Mouse (Mus musculus): ENCODE measurements around the gene Gm21987. TPM values are rescaled to one million over a fixed set of nuclear protein-coding genes. Genes with fewer than 3 reads are reported as not detected.

Gene Gm21987
- polyA plus RNA-seq, 1 experiment from 2014 or later = not detected

GRCm38 (mm10) chr16:38352851-38353250 lies 6.0 kb downstream of the Gm21987 start:
- H3K27me3 ChIP-seq (replicated peaks; ENCODE audit: low read depth, poor library complexity, severe bottlenecking) = no peaks in the 10 kb centered on the region
- no peaks in the 10 kb centered on the region for H3K9me3 ChIP-seq
- H3K4me3 ChIP-seq = no peak overlapping the region
- H3K27ac ChIP-seq (replicated peaks) = no peak overlapping the region
- no peak for DNase-seq (ENCODE audit: low spot score)
- peaks cover 50% of the 10 kb centered on the region for H3K36me3 ChIP-seq (replicated peaks)
- peaks cover 6% of the 10 kb centered on the region for H3K4me1 ChIP-seq

- Histone ChIP-seq H3K4me3 (no peak overlapping the region), H3K27ac (replicated peaks) (no peak overlapping the region), H3K27me3 (replicated peaks; ENCODE audit: low read depth, poor library complexity, severe bottlenecking) (no peaks in the 10 kb centered on the region), H3K4me1 (no peaks in the 10 kb centered on the region), H3K9me3 (no peaks in the 10 kb centered on the region), H3K36me3 (replicated peaks) (peaks cover 50% of the 10 kb centered on the region)
- WGBS = 94% methylated on average over 2 of the region's 2 CpGs
- no peak for DNase-seq (ENCODE audit: low spot score)
Observed at GRCm38 (mm10) chr16:38353642-38354041, 6.8 kb downstream of the Gm21987 start.

- WGBS = 93% methylated on average over 5 of the region's 5 CpGs
- DNase-seq (ENCODE audit: low spot score) = no peak
- Histone ChIP-seq H3K4me1 (no peaks in the 10 kb centered on the region), H3K27me3 (replicated peaks; ENCODE audit: low read depth, poor library complexity, severe bottlenecking) (no peaks in the 10 kb centered on the region), H3K9me3 (no peaks in the 10 kb centered on the region), H3K36me3 (replicated peaks) (peaks cover 45% of the 10 kb centered on the region), H3K27ac (replicated peaks) (no peak overlapping the region), H3K4me3 (no peak overlapping the region)
Observed at GRCm38 (mm10) chr16:38354185-38354913, 7.5 kb downstream of the Gm21987 start.

- Histone ChIP-seq H3K4me3 (no peak overlapping the region), H3K9me3 (no peaks in the 10 kb centered on the region), H3K4me1 (peaks cover 25% of the 10 kb centered on the region), H3K27me3 (replicated peaks; ENCODE audit: low read depth, poor library complexity, severe bottlenecking) (no peaks in the 10 kb centered on the region), H3K27ac (replicated peaks) (no peak overlapping the region), H3K36me3 (replicated peaks) (peaks cover 14% of the 10 kb centered on the region)
- DNase-seq (ENCODE audit: low spot score) = no peak
- 91% methylated on average over 6 of the region's 6 CpGs for WGBS
Observed at GRCm38 (mm10) chr16:38358256-38358812, 11.5 kb downstream of the Gm21987 start.

GRCm38 (mm10) chr16:38359241-38359640 lies 12.4 kb downstream of the Gm21987 start:
- no peak for DNase-seq (ENCODE audit: low spot score)
- WGBS = 91% methylated on average over 2 of the region's 2 CpGs
- no peaks in the 10 kb centered on the region for H3K9me3 ChIP-seq
- H3K4me3 ChIP-seq = no peak overlapping the region
- H3K4me1 ChIP-seq = peaks cover 25% of the 10 kb centered on the region
- H3K27me3 ChIP-seq (replicated peaks; ENCODE audit: low read depth, poor library complexity, severe bottlenecking) = no peaks in the 10 kb centered on the region
- H3K36me3 ChIP-seq (replicated peaks) = peaks cover 9% of the 10 kb centered on the region
- H3K27ac ChIP-seq (replicated peaks) = no peak overlapping the region

- H3K27ac ChIP-seq (replicated peaks) = no peak overlapping the region
- no peaks in the 10 kb centered on the region for H3K27me3 ChIP-seq (replicated peaks; ENCODE audit: low read depth, poor library complexity, severe bottlenecking)
- peaks cover 25% of the 10 kb centered on the region for H3K4me1 ChIP-seq
- peaks cover 9% of the 10 kb centered on the region for H3K36me3 ChIP-seq (replicated peaks)
- WGBS = 80% methylated on average over 3 of the region's 3 CpGs
- no peak overlapping the region for H3K4me3 ChIP-seq
- H3K9me3 ChIP-seq = no peaks in the 10 kb centered on the region
- DNase-seq (ENCODE audit: low spot score) = no peak
Observed at GRCm38 (mm10) chr16:38359857-38360256, 13.0 kb downstream of the Gm21987 start.

GRCm38 (mm10) chr16:38360317-38360716 lies 13.5 kb downstream of the Gm21987 start:
- Histone ChIP-seq H3K9me3 (no peaks in the 10 kb centered on the region), H3K27me3 (replicated peaks; ENCODE audit: low read depth, poor library complexity, severe bottlenecking) (no peaks in the 10 kb centered on the region), H3K4me3 (no peak overlapping the region), H3K36me3 (replicated peaks) (peaks cover 9% of the 10 kb centered on the region), H3K4me1 (peaks cover 25% of the 10 kb centered on the region), H3K27ac (replicated peaks) (no peak overlapping the region)
- no peak for DNase-seq (ENCODE audit: low spot score)
- WGBS = 25% methylated on average over 2 of the region's 2 CpGs

GRCm38 (mm10) chr16:38361933-38362332 lies 15.1 kb downstream of the Gm21987 start, which contains the start of gene Popdc2:
TSS of gene Popdc2 (plus strand) at chr16:38362209.
- peak; percentile 30 for DNase-seq (ENCODE audit: low spot score)
- Histone ChIP-seq H3K4me3 (no peak within 1 kb of the TSS), H3K36me3 (replicated peaks) (peaks cover 1% of the 10 kb centered on the region), H3K27me3 (replicated peaks; ENCODE audit: low read depth, poor library complexity, severe bottlenecking) (no peaks in the 10 kb centered on the region), H3K4me1 (peaks cover 25% of the 10 kb centered on the region), H3K9me3 (no peaks in the 10 kb centered on the region), H3K27ac (replicated peaks) (peak within 1 kb of the TSS; percentile 45; the same call in 1 of the 2 replicates)
- 50% methylated on average over 10 of the region's 10 CpGs for WGBS

GRCm38 (mm10) chr16:38362493-38363255 lies 15.8 kb downstream of the Gm21987 start:
- Histone ChIP-seq H3K27ac (replicated peaks) (peak overlapping the region; percentile 45; the same call in 1 of the 2 replicates), H3K36me3 (replicated peaks) (no peaks in the 10 kb centered on the region), H3K9me3 (no peaks in the 10 kb centered on the region), H3K4me1 (peaks cover 25% of the 10 kb centered on the region), H3K4me3 (no peak overlapping the region), H3K27me3 (replicated peaks; ENCODE audit: low read depth, poor library complexity, severe bottlenecking) (no peaks in the 10 kb centered on the region)
- DNase-seq (ENCODE audit: low spot score) = no peak
- 85% methylated on average over 20 of the region's 20 CpGs for WGBS

GRCm38 (mm10) chr16:38363256-38363595 lies 16.4 kb downstream of the Gm21987 start:
- no peak overlapping the region for H3K4me3 ChIP-seq
- no peaks in the 10 kb centered on the region for H3K36me3 ChIP-seq (replicated peaks)
- DNase-seq (ENCODE audit: low spot score) = no peak
- H3K27ac ChIP-seq (replicated peaks) = no peak overlapping the region
- no peaks in the 10 kb centered on the region for H3K27me3 ChIP-seq (replicated peaks; ENCODE audit: low read depth, poor library complexity, severe bottlenecking)
- WGBS = 84% methylated on average over 3 of the region's 3 CpGs
- H3K9me3 ChIP-seq = no peaks in the 10 kb centered on the region
- peaks cover 25% of the 10 kb centered on the region for H3K4me1 ChIP-seq

- no peaks in the 10 kb centered on the region for H3K9me3 ChIP-seq
- H3K4me1 ChIP-seq = peaks cover 28% of the 10 kb centered on the region
- H3K27ac ChIP-seq (replicated peaks) = no peak overlapping the region
- 87% methylated on average over 7 of the region's 7 CpGs for WGBS
- no peak for DNase-seq (ENCODE audit: low spot score)
- no peaks in the 10 kb centered on the region for H3K27me3 ChIP-seq (replicated peaks; ENCODE audit: low read depth, poor library complexity, severe bottlenecking)
- no peaks in the 10 kb centered on the region for H3K36me3 ChIP-seq (replicated peaks)
- no peak overlapping the region for H3K4me3 ChIP-seq
Observed at GRCm38 (mm10) chr16:38363657-38364056, 16.8 kb downstream of the Gm21987 start.

- WGBS = 86% methylated on average over 10 of the region's 10 CpGs
- Histone ChIP-seq H3K4me1 (peaks cover 36% of the 10 kb centered on the region), H3K9me3 (no peaks in the 10 kb centered on the region), H3K27me3 (replicated peaks; ENCODE audit: low read depth, poor library complexity, severe bottlenecking) (no peaks in the 10 kb centered on the region), H3K4me3 (no peak overlapping the region), H3K36me3 (replicated peaks) (no peaks in the 10 kb centered on the region), H3K27ac (replicated peaks) (no peak overlapping the region)
- DNase-seq (ENCODE audit: low spot score) = no peak
Observed at GRCm38 (mm10) chr16:38365390-38365789, 18.6 kb downstream of the Gm21987 start.

GRCm38 (mm10) chr16:38366231-38366630 lies 19.4 kb downstream of the Gm21987 start:
- 94% methylated on average over 4 of the region's 4 CpGs for WGBS
- Histone ChIP-seq H3K9me3 (no peaks in the 10 kb centered on the region), H3K4me1 (peaks cover 34% of the 10 kb centered on the region), H3K27ac (replicated peaks) (no peak overlapping the region), H3K4me3 (no peak overlapping the region), H3K36me3 (replicated peaks) (no peaks in the 10 kb centered on the region), H3K27me3 (replicated peaks; ENCODE audit: low read depth, poor library complexity, severe bottlenecking) (no peaks in the 10 kb centered on the region)
- no peak for DNase-seq (ENCODE audit: low spot score)

All from embryonic facial prominence, embryonic 10.5 days (tissue).